Mouse (Mus musculus) common myeloid progenitor, adult 5-6 weeks (primary cell): ENCODE data around the gene Il17a. TPM values are rescaled to one million over a fixed set of nuclear protein-coding genes. Genes with fewer than 3 reads are reported as not detected.
A peak's percentile ranks its signal among the peaks of the same experiment; 100 is the strongest.
"Not testable (repeated sequence)": the region's sequence is repeated elsewhere in the genome, so short reads cannot be mapped to it uniquely, and the experiment has no call there.

ENCODE experiments used
- ATAC-seq: replicated peaks from 2 replicates; pipeline ENCODE4 v1.8.0; 2016; ENCODE audit warnings: low read depth, mild to moderate bottlenecking, moderate TSS enrichment, inconsistent platforms; ENCODE audit not compliant: poor library complexity, severe bottlenecking
- total RNA-seq: library from RNA; stranded (forward); fragments of 200-1000, 187-1606 nt; gene quantifications from 2 replicates; pipeline ENCODE4 v1.2.3, GENCODE M21; 2017

Il17a gene
- total RNA-seq, result not detected in 2 replicates

- no peak for ATAC-seq
Measured at GRCm38 (mm10) chr1:20730903-20731302, at the start of gene Il17a. Gene Il17a (plus strand): TSS chr1:20730905.

- ATAC-seq, result no peak
Measured at GRCm38 (mm10) chr1:20682849-20683248, 47.9 kb upstream of the Il17a start.

GRCm38 (mm10) chr1:20683386-20683785, 47.3 kb upstream of the Il17a start:
- ATAC-seq, result no peak

GRCm38 (mm10) chr1:20683853-20684252, 46.9 kb upstream of the Il17a start:
- ATAC-seq, result no peak

GRCm38 (mm10) chr1:20684403-20684802, 46.3 kb upstream of the Il17a start:
- no peak for ATAC-seq

- no peak for ATAC-seq
Measured at GRCm38 (mm10) chr1:20685393-20685792, 45.3 kb upstream of the Il17a start.

GRCm38 (mm10) chr1:20685907-20686306, 44.8 kb upstream of the Il17a start:
- no peak for ATAC-seq

GRCm38 (mm10) chr1:20691336-20691735, 39.4 kb upstream of the Il17a start:
- ATAC-seq, result no peak

- no peak for ATAC-seq
Measured at GRCm38 (mm10) chr1:20693634-20694313, 36.9 kb upstream of the Il17a start.

GRCm38 (mm10) chr1:20700011-20700410, 30.7 kb upstream of the Il17a start:
- peak; percentile 62 for ATAC-seq

GRCm38 (mm10) chr1:20736572-20736971, 5.9 kb downstream of the Il17a start:
- no peak for ATAC-seq

GRCm38 (mm10) chr1:20738483-20738882, 7.8 kb downstream of the Il17a start:
- no peak for ATAC-seq

GRCm38 (mm10) chr1:20740496-20740998, 9.8 kb downstream of the Il17a start:
- no peak for ATAC-seq

- peak; percentile 90 for ATAC-seq
Measured at GRCm38 (mm10) chr1:20754439-20754838, 23.7 kb downstream of the Il17a start.

GRCm38 (mm10) chr1:20757586-20757985, 26.9 kb downstream of the Il17a start:
- ATAC-seq, result no peak

GRCm38 (mm10) chr1:20759799-20760198, 29.1 kb downstream of the Il17a start:
- ATAC-seq, result no peak

GRCm38 (mm10) chr1:20760331-20760730, 29.6 kb downstream of the Il17a start:
- no peak for ATAC-seq

GRCm38 (mm10) chr1:20761411-20761810, 30.7 kb downstream of the Il17a start:
- ATAC-seq, result no peak

GRCm38 (mm10) chr1:20766526-20766925, 35.8 kb downstream of the Il17a start:
- ATAC-seq, result no peak

- ATAC-seq, result not testable (repeated sequence)
Measured at GRCm38 (mm10) chr1:20774026-20774730, 43.5 kb downstream of the Il17a start.

GRCm38 (mm10) chr1:20778366-20778765, 47.7 kb downstream of the Il17a start:
- ATAC-seq, result no peak
